Mouse (Mus musculus): ENCODE data around the gene Slc22a22.

GRCm38 (mm10) chr15:57302710-57303109, 174.7 kb downstream of the Slc22a22 start:
- no peak for TF ChIP-seq CTCF (IDR thresholded peaks at IDR 0.05; ENCODE audit: insufficient read depth, low read depth, low read length)
- TF ChIP-seq POLR2A (IDR thresholded peaks at IDR 0.05; ENCODE audit: insufficient read depth, low read depth, low read length), result no peak

Data from olfactory bulb, adult 2 months (tissue).